Mouse (Mus musculus): ENCODE measurements around the gene Bgn.

Gene Bgn

DNA sequence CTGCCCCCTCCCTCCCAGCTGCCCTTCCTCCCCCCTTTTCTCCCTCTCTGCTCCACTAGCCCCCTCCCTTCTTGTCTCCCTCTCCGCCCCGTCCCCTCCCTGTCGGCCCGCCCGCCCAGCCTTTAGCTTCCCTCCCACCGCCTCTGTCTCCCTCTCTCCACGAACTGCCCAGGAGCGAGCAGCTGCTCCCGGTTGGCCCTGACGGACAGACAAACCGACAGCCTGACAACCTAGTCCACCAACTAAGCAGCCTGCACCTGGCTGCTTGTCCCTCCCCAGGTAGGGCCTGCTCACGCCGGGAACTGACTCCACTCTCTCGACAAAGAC lies at the start of gene Bgn:
TSS of gene Bgn (plus strand) at position 119 of the 327 bp plus-strand sequence.
- CTCF ChIA-PET, result no interaction called here

DNA sequence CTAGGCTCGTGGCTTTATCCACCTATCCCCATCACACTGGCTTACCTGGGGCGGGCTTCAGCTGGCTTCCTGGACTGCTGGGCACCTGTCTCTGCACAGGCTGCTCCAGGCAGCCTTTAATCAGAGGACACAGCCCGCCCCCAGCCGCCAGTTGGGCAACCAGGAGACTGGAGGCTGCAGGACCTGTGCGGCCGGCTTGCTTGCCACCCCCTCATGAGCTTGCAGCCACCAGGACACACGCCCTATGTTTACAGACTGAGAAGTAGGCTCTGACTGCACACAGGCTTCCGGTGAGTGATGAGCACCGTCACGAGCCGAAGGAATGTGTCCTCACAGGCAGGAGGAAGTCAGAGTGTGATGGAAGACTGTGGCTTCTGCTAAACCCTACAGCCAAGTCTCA lies 48.1 kb upstream of the Bgn start, which contains the start of gene Trex2:
TSS of gene Trex2 (minus strand) at position 93 of the 400 bp plus-strand sequence.
- CTCF ChIA-PET, result no interaction called here

DNA sequence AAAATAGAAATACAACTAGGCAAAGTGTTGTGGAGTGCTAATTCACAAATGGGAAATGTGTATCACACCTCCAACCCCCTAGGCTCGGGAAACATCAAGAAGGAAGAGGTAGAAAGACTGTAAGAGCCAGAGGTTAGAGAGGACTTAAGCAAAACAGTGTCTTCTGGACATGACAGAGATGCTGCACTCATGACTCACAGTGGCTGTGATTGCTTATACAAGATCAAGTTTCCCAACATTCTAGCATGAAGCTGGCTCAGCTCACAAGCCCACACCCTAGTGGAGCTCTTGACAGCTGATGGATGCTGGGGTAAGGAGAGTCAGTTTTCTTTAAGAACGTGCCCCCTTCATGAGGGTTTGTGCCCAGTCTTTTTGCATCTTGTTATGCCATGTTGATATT lies 42.0 kb upstream of the Bgn start:
- CTCF ChIA-PET, result no interaction called here

DNA sequence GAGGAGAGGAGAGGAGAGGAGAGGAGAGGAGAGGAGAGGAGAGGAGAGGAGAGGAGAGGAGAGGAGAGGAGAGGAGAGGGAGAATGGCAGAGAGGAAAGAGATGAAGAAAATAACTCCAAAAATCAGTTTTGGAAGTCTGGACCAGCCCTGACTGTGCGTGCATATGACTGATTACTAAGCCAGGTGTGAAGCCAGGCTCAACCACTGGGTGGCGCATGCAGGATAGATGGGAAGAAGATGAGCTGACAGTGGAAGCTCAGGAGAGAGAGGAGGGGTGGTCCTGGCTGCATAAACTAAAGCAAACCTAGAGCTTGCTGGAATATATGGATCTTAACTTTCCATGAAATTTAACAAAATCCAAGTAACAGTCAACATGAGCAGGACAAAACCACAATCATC lies 31.5 kb upstream of the Bgn start:
- CTCF ChIA-PET, result interaction anchor here (0.7 kb wide), 1 partner anchor 444 kb away, joined by 17 read pairs; no protein-coding TSS in a partner anchor

DNA sequence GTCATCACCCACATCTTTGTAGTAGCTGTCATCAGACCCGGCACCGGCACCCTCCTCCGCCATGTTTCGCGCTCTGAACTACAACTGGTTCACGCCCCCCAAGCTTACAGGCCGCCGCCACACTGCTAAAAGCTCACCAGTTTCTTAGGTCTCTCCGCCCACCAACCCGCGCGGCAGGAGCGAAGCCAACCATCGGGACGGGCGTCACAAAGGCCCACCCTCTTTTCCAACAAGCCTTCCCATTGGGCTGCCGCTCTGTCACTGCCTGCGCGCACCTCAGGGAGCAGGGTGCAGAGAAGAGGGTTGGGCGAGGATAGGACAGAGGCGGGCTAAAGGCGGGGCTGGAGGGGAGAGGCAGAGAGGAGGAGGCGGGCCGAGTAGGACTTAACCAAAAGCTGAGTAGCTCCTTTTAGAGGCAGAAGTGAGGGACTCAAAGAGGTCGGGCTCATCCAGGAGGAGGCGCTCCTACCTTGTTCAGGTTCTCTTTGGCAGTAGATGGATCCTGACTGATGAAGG lies 24.5 kb upstream of the Bgn start, which contains the start of gene Haus7:
TSS of gene Haus7 (minus strand) at position 168 of the 516 bp plus-strand sequence.
- CTCF ChIA-PET, result interaction anchor here (0.7 kb wide), 1 partner anchor 370 kb away, joined by 5 read pairs; no protein-coding TSS in a partner anchor

DNA sequence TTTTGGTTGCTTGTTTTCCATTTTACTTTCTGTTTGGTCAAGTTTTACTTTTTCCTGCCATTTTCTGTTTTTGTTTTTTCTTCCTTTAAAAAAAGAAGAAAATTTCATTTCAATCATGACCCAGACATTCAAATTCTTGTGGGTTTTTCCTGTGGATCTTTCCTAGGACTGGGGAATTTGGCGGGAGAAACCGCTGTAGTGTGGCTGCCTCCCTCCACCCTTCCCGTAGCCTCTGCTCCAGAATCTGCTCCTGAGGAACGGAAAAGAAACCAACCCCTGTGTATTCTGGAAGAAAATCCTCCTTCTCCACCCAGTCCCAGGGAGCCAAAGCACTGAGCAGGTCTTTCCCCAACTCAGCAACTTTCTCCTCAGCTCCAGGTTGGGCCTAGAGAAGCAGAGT lies 22.6 kb upstream of the Bgn start:
- CTCF ChIA-PET, result no interaction called here

DNA sequence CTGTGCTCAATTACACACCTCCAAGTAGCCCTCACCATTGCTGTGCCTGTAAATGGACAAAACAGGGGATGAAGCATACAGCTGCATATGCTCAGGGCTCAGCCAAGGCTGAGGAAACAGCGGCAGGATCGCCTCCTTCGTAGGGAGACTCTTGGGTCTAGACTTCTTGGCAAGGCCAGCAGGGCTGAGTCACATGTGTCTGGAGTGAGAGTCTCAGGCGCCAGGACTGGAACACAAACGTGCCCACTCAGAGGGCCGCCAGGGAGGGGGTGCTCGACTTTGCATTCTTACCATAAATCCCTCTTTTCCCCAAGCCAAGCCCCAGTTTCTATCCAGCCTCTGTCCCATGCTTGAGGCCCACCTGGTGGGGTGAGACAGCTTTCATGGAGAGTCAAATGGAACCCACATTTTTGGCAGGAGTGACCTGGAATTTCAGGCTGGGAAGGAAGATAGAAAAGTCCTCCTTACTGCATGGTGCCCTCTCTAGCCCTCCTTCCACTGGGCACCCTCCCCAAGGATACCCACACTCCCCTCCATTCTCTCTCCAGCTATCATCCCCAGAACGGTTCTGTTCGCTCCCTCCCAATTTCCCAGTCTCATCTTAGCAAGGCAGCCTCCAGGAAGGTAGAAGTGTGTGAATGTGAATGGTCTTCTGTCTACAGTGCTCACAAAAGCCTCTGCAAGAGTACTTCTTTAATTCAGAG lies 17.8 kb upstream of the Bgn start:
- CTCF ChIA-PET, result no interaction called here

DNA sequence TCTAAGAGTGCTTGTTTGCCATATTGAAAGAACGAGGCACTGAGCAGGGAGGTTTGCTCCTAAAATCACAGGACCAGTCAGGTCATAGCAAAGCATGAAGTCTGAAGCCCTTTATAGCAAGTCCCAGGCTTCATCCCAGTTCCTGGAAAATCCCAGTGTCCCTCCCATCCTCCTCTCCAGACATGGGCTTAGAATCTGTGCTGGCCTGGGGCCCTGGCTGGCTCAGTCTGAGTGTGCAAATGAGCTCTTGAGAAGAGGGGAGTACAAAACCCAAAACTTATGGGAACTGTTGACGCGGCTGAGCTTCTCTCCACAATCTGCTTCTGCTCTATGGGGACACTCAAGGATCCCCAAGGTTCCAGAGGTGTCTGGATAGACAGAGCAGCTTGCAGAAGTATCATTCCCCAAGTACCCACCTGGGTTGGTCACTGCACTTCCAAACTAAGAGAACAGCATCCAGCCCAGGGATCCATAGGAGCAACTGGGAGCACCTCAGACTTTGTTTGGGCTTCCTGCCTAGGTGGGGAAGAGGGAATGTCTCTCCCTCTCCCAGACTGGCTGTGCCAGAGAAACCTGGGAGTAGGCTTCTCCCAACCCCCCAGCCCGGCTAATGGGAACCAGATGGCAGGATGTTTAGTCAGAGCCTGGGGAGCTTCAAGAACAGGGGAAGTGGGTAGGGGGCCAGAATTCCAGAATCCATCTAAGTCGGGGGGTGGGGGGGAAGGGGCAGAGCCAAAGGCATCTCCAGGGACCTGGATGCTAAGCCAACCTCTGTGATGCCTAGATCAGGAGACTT lies 15.8 kb upstream of the Bgn start:
- CTCF ChIA-PET, result no interaction called here

DNA sequence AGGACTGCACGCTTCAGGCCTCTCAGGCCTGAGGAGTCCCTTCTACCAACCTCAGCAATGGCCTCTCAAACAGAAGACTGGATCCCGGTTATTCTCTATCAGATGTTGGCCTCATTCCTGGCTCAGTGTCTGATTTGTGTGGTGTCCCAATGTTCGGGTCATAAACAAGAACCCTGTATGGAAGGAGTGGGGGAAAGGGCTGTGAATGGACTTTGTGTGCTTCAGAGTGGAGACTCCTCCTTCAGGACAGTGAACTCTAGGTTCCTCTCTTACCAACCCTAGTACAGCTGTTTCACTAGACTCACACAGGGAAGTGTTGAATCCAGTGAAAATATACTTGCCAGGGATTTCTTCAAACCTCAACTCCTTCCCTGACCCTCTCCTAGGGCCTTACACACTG lies 15.1 kb upstream of the Bgn start:
- CTCF ChIA-PET, result no interaction called here

DNA sequence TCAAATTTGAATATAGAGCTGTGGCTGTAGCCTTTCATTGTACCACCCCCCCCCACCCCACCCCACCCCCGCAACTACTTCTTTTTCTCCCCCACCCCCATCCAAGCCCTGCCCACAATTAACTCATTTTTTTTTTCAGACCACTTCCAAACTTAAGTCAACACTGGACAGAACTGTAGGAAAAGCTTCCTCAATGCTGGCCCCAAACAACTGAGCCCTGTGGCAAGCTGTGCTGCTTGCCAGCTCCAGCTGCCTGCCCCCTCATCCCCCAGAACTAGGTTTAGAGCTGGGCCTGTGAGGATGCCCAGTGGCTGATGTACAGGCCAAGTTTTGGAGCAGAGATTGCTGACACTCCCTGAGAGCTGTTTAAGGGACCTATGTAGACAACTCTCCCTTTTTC lies 14.7 kb upstream of the Bgn start:
- CTCF ChIA-PET, result no interaction called here

DNA sequence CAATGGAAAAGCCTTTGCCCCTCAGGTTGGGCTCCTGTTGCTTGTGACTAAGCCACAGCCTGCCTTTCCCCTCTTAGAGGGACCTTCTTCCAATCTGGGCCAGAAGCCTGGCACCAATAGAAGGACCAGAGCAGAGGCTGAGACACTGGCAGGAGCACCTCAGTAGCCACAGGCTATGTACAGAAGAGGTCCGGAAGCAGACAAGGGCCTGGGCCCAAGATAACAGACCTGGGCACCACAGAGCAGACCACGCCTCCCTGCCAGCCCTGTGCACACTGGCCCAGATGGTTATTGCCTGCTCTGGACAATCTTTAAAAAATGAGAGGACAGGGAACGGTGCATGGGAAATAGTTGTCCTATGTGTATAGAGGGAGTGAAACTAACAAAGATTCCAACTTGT lies 11.6 kb upstream of the Bgn start:
- CTCF ChIA-PET, result no interaction called here

DNA sequence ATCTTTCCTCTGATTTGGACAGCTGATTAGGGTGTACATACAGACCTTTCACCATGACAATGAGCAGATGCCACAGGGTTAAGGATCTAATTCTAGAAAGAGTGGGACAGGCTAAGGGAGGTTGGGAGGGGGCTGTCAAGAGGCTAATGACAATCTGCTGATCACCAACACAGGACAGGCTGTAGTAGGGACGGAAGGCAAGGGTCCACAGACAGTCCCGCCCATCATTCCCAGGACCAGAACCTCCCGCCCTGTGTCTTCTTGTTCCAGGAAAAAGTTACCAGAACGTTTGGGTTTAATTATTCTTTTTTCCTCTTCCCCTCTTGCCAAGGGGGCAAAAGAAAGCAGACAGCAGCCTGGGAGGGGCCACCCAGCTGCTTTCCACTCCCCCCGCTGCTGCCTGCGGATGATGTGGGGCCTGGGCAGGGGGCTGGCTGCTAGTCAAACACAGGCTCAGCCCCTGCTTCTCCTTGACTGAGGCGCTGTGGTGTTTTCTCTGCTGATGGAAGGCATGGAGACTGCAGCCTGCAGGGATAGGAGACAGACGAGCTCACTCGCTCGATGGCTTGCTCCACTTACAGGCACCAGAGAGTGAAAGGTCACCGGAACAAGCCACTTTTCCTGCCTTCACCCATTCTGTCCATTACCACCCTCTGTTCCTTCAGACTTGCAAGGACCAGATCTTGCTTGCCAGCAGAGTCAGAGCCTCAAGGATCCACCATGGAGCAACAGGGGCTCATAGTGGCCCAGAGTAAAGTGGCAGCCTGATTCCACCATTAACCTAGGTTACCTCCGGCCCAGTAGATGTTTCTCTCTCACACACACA lies 8.8 kb upstream of the Bgn start:
- CTCF ChIA-PET, result no interaction called here

DNA sequence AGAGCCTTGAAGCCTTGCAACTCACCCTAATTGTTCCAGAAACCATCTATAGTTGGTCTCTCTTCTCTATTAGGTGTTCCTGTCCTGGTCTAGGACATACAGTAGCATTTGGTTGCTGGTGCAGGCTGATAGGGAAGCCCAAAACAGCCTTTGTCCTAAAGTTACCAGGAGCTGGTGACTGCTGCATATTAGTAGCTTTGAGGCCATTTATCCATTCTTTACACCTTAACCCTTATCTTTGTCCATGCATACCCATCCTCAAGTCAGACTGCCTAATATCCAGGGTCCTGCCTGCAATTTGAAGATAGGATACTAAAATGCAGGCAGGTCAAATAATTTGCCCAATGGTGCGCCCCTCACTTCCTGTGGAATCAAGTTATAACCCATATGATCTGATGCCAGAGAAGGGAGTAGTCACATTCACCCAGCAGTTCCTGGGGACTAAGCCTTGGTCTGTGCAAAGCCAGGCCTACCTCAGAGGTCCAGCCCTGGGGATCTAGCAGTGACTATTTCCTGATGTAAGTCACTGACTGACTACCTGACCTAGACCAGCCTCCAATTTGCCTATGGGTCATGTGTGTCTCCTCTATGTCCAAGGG lies 7.6 kb upstream of the Bgn start:
- CTCF ChIA-PET, result no interaction called here

DNA sequence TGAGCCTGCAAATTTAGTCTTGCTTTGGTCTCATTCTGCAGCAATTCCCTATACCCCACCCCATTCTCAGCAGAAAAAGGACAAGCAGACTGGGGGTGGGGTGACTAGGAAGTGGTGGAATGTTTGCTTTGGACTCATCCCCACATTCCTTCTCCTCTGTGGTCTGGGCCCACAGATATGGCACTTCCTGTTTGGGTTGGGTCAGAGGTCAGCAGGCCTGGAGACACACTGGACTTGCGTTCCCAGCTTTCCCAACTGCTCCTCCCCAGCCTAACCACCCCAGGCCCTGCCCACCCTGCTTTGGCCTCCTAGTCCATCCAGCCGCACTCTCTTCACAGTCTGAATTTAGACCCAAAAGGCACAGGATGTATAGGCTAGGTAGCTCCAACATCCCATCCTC lies 6.8 kb upstream of the Bgn start:
- CTCF ChIA-PET, result no interaction called here

DNA sequence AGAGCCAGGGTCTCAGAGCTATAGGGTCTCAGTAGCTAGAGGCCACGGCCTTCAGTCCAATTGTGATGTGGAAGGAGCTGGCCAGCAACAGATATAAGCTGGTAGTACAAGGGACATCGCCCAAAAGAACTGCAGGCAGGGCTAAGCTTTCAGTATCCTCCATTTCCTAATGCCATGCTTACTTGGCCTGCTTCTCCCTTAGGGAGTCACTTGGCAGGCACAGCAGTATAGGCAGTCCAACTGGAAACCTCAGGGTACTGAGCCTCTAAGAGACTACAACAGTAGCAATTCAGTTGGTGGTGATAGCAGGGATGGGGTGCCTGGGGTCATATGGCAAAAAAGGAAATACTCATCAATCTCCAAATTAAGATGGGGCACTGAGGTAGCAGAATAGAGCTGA lies 5.9 kb upstream of the Bgn start:
- CTCF ChIA-PET, result no interaction called here

DNA sequence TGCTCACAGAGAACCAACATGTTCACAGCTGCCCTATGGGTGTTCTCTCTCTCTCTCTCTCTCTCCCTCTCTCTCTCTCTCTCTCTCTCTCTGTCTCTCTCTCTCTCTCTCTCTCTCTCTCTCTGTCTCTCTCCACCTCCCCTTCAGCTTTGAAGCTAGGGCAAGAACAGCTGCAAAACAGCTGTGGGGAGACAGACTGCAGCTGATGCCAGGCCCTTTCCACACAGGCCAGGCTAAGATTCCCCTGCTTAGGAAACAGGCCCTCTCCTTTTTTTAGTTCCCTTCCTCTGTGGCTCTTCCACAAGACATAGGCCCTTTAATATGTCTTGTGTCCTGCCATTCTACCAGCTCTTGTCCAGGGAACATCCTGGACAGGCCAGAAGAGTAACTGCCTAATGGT lies 3.7 kb upstream of the Bgn start:
- CTCF ChIA-PET, result no interaction called here

DNA sequence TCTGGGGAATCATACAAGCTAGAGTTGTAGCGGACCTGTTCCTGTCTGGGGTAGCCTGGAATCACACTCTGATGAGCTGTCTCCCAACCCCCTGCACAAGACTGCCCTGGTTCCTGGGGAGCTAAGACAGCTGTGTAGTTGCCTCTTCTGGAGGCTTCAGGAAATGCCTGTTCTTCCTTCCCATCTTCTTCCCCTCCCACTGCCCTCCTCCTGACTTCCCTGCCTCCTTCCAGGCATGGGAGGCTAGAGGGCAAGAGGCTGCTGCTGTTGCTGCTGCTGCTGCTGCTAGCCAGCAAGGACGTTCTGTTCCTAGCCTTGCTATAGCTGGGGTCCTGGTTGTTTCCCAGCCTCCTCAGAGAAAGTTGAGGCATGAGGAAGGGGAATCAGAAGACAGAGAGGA lies 3.1 kb upstream of the Bgn start:
- CTCF ChIA-PET, result no interaction called here

DNA sequence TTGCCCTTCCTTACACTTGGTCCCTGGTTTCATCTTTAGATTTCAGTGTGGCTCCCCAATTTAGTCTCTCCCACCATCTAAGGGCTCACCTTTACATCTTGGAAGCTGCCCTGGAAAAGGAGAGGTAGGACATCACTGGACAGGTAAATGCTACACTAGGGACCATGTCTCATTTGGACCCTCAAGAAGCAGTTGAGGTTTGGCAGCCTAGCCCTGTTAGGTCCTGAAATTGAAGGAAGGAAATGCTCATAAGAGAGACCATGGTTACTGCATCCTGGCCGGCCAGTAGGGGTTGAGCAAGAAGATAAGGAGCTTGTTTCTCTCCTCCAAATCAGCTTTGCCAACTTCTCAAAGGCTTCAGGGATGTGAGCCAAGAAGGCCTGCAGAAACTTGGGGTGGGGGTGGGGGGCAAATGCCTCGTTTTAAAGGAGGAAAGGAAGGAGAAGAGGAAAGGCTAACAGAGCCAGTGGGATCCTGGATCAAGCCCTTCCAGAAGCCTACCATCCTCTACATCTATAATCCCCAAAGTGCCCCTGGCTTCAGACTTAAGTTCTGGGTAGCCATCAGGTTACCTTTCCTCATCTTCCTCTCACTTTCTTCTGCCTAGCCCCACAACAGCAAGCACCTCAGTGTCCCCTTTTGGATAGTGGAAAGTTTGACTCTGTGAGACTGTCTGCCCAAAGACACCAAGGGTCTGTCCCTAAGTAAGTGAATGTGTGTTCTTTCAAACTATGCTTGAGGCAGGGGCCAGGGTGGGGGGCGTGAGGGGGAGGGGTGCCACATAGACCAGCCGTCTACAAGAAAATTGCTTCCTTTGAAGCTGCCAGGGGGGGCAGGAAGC lies 539 bp upstream of the Bgn start:
- CTCF ChIA-PET, result no interaction called here

DNA sequence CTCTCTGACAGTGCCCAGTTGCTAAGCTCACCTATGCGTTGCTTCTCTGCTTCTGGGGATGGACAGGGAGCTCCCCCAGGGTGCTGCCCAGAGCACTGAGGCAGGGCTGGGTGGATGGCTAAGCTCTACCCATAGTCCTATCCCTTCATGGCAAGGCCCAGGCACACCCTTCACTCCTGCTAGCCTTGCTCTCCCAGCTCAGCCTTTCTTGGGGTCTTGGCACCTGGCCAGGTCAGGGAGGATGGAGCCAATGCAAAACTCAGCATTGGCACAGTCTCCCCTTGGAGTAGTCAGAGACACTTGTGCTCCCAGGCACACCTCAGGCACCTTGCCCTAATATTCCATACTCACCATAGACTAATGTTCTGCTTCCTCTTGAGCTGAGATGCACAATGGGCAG lies 674 bp downstream of the Bgn start:
- CTCF ChIA-PET, result no interaction called here

DNA sequence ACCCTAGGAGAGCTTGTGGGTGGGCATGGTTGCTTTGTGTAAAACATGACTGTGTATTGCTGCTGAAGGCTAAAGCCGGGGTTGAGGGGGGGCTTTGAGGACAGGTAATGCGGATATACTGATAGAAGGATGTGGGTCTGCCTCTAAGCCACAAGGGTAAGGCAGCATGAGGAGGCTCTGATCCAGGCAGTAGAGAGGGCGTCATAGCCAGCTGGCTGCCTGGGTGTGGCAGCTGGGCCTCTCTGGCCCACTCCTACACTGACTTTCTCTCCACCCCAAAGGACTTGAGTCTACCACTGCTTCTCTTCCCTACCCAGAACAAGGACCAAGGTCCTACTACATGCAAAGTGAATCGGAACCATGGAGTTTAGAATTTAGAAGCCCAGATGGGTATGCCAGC lies 1.5 kb downstream of the Bgn start:
- CTCF ChIA-PET, result no interaction called here

DNA sequence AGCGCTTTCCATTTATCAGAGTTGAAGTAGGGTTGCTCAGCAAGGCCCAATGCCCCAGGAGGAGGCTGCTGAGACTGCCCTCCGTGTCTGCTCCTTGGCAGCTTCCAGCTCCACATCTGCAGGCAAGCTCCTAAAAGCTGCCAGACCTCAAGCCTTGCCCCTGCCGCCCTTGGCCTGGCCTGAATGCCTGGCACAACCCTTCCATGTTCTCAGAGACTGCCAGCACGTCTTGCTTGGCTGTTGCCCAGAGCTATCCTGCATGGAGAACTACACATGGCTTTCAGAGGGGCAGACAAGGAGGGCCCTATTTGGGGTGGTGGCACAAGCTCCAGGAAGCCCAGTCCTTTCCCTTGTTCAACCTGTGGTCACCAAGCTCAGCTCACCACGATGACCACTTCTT lies 3.5 kb downstream of the Bgn start:
- CTCF ChIA-PET, result no interaction called here

Data from spleen, embryonic (tissue).